Mouse (Mus musculus) limb, embryonic 14.5 days (tissue): ENCODE measurements around the gene Pced1b. TPM values are rescaled to one million over a fixed set of nuclear protein-coding genes. Genes with fewer than 3 reads are reported as not detected.

Experiments
- ATAC-seq: fragments of 200-750 bp; cut with Nextera tagmentation; 2 replicates; pipeline ENCODE4 v1.8.0; 2017; ENCODE audit warnings: low read depth, moderate number of reproducible peaks, moderate TSS enrichment; ENCODE audit not compliant: low FRiP score
- DNase-seq: peaks from one replicate; pipeline ENCODE4 v3.0.0-alpha.2; 2015; ENCODE audit warnings: low spot score
- H3K27ac ChIP-seq: fragments of 300-500 bp; sonication (generic); replicated peaks from 2 replicates; pipeline ENCODE4 v1.5.1; 2014; ENCODE audit warnings: low read depth, mild to moderate bottlenecking, low read length, moderate library complexity, mixed read lengths
- H3K27me3 ChIP-seq: fragments of 300-500 bp; sonication (generic); 2 replicates; pipeline ENCODE4 v1.6.1; 2014; ENCODE audit warnings: low read length, mixed read lengths; ENCODE audit not compliant: control insufficient read depth, insufficient read depth
- H3K36me3 ChIP-seq: fragments of 300-500 bp; sonication (generic); 2 replicates; pipeline ENCODE4 v1.6.1; 2014; ENCODE audit warnings: mild to moderate bottlenecking, low read length, moderate library complexity, mixed read lengths; ENCODE audit not compliant: control insufficient read depth, insufficient read depth
- H3K4me1 ChIP-seq: fragments of 300-500 bp; sonication (generic); 2 replicates; pipeline ENCODE4 v1.6.1; 2014; ENCODE audit warnings: antibody characterized with exemption, low read length, mixed read lengths; ENCODE audit not compliant: control insufficient read depth, insufficient read depth
- H3K4me2 ChIP-seq: fragments of 300-500 bp; sonication (generic); replicated peaks from 2 replicates; pipeline ENCODE4 v1.6.1; 2014; ENCODE audit warnings: low read depth, mild to moderate bottlenecking, low read length, moderate library complexity; ENCODE audit not compliant: severe bottlenecking
- H3K4me3 ChIP-seq: fragments of 300-500 bp; sonication (generic); replicated peaks from 2 replicates; pipeline ENCODE4 v1.5.1; 2014; ENCODE audit warnings: low read length
- H3K9ac ChIP-seq: fragments of 300-500 bp; sonication (generic); 2 replicates; pipeline ENCODE4 v1.6.1; 2014; ENCODE audit warnings: mild to moderate bottlenecking, low read depth, low read length, moderate library complexity; ENCODE audit not compliant: severe bottlenecking
- H3K9me3 ChIP-seq: fragments of 300-500 bp; sonication (generic); 2 replicates; pipeline ENCODE4 v1.6.1; 2016; ENCODE audit warnings: low read length; ENCODE audit not compliant: control insufficient read depth
- POLR2A ChIP-seq: fragments of 200-500 bp; IDR thresholded peaks from 2 replicates; pipeline ENCODE4 v1.8.0; 2012; ENCODE audit warnings: inconsistent platforms, mild to moderate bottlenecking, moderate library complexity, borderline replicate concordance; ENCODE audit not compliant: insufficient read depth, insufficient read length; ENCODE audit errors: extremely low read depth
- WGBS: fragments of 180-500 bp; shearing (Covaris S2); extraction: QIAGEN DNeasy Blood & Tissue Kit; methylation state at CpG from one replicate; pipeline ENCODE4 v1.1.7; 2014; 5-methylcytosine and 5-hydroxymethylcytosine counted together
- polyA plus RNA-seq, 2 experiments: library from polyadenylated mRNA; depleted of rRNA in 1 of 2; stranded (reverse) in 1 of 2; unstranded in 1 of 2; fragments of >200 nt; fragmentation: Nextera tagmentation in 1 of 2; extraction: Ambion mirVana in 1 of 2; gene quantifications; 2 replicates each; pipeline versions ENCODE4 v1.2.1 to v1.2.3; 2012 to 2014

Gene Pced1b
- polyA plus RNA-seq, 2 experiments, result 3.8 to 7.9 TPM

- Histone ChIP-seq H3K4me1 (no peaks in the 10 kb centered on the region), H3K4me3 (no peak overlapping the region), H3K9ac (no peak overlapping the region), H3K27me3 (no peaks in the 10 kb centered on the region), H3K4me2 (no peak overlapping the region), H3K9me3 (no peaks in the 10 kb centered on the region; the same call in 1 of the 2 replicates), H3K36me3 (no peaks in the 10 kb centered on the region), H3K27ac (no peak overlapping the region)
- TF ChIP-seq POLR2A, result no peak
- no peak for ATAC-seq
- no peak for DNase-seq
- 45% methylated on average over 9 of the region's 9 CpGs for WGBS
Observed at GRCm38 (mm10) chr15:97324311-97324710, 77.4 kb downstream of the Pced1b start.

GRCm38 (mm10) chr15:97327500-97328081 is 80.7 kb downstream of the Pced1b start:
- DNase-seq (no peak), ATAC-seq (no peak)
- Histone ChIP-seq H3K27ac (no peak overlapping the region), H3K9ac (no peak overlapping the region), H3K4me1 (no peaks in the 10 kb centered on the region), H3K4me2 (no peak overlapping the region), H3K36me3 (no peaks in the 10 kb centered on the region), H3K27me3 (no peaks in the 10 kb centered on the region), H3K9me3 (no peaks in the 10 kb centered on the region; the same call in 1 of the 2 replicates), H3K4me3 (no peak overlapping the region)
- TF ChIP-seq POLR2A, result no peak
- 73% methylated on average over 18 of the region's 18 CpGs for WGBS

- no peak for ATAC-seq
- no peaks in the 10 kb centered on the region for H3K4me1 ChIP-seq
- no peaks in the 10 kb centered on the region for H3K27me3 ChIP-seq
- no peak overlapping the region for H3K4me3 ChIP-seq
- H3K4me2 ChIP-seq, result no peak overlapping the region
- no peak overlapping the region for H3K27ac ChIP-seq
- no peaks in the 10 kb centered on the region; the same call in 1 of the 2 replicates for H3K9me3 ChIP-seq
- WGBS, result 68% methylated on average over 9 of the region's 9 CpGs
- TF ChIP-seq POLR2A, result no peak
- H3K9ac ChIP-seq, result no peak overlapping the region
- no peak for DNase-seq
- H3K36me3 ChIP-seq, result no peaks in the 10 kb centered on the region
Observed at GRCm38 (mm10) chr15:97332582-97332981, 85.7 kb downstream of the Pced1b start.

- TF ChIP-seq POLR2A, result no peak
- Histone ChIP-seq H3K4me2 (peak overlapping the region; percentile 46), H3K4me1 (0 out of 2 replicates have a peak, but pooled peaks cover 2% of the 10 kb centered on the region), H3K36me3 (no peaks in the 10 kb centered on the region), H3K9me3 (no peaks in the 10 kb centered on the region), H3K27me3 (no peaks in the 10 kb centered on the region), H3K9ac (peak overlapping the region; percentile 12; the same call in 1 of the 2 replicates), H3K4me3 (peak overlapping the region; percentile 23; the same call in 1 of the 2 replicates), H3K27ac (no peak overlapping the region)
- 36% methylated on average over 14 of the region's 14 CpGs for WGBS
- ATAC-seq (no peak), DNase-seq (no peak)
Observed at GRCm38 (mm10) chr15:97337636-97338352, 90.9 kb downstream of the Pced1b start.

- DNase-seq (peak; percentile 25), ATAC-seq (no peak)
- Histone ChIP-seq H3K9me3 (no peaks in the 10 kb centered on the region), H3K36me3 (no peaks in the 10 kb centered on the region), H3K4me2 (peak overlapping the region; percentile 46), H3K4me1 (0 out of 2 replicates have a peak, but pooled peaks cover 2% of the 10 kb centered on the region), H3K9ac (peak overlapping the region; percentile 32; the same call in 1 of the 2 replicates), H3K27ac (no peak overlapping the region), H3K27me3 (no peaks in the 10 kb centered on the region), H3K4me3 (peak overlapping the region; percentile 23)
- WGBS, result 13% methylated on average over 17 of the region's 17 CpGs
- TF ChIP-seq POLR2A, result no peak
Observed at GRCm38 (mm10) chr15:97338377-97339060, 91.6 kb downstream of the Pced1b start.
